Mouse (Mus musculus) lung, embryonic 16.5 days (tissue): ENCODE results near the gene Gtf2i. TPM values are rescaled to one million over a fixed set of nuclear protein-coding genes. Genes with fewer than 3 reads are reported as not detected.

Source experiments
- ATAC-seq: fragments of 200-750 bp; cut with Nextera tagmentation; 2 replicates; pipeline ENCODE4 v1.8.0; 2017; ENCODE audit warnings: low read depth, mild to moderate bottlenecking, moderate library complexity
- H3K27ac ChIP-seq: fragments of 300-500 bp; sonication (generic); 2 replicates; pipeline ENCODE4 v1.5.1; 2014; ENCODE audit warnings: mild to moderate bottlenecking, control low read depth, low read length
- H3K27me3 ChIP-seq: fragments of 300-500 bp; sonication (generic); 2 replicates; pipeline ENCODE4 v1.6.1; 2014; ENCODE audit warnings: low read depth, low read length, mixed read lengths; ENCODE audit not compliant: control insufficient read depth, insufficient read depth
- H3K36me3 ChIP-seq: fragments of 300-500 bp; sonication (generic); 2 replicates; pipeline ENCODE4 v1.6.1; 2014; ENCODE audit warnings: low read length; ENCODE audit not compliant: control insufficient read depth, insufficient read depth
- H3K4me1 ChIP-seq: fragments of 300-500 bp; sonication (generic); replicated peaks from 2 replicates; pipeline ENCODE4 v1.6.1; 2014; ENCODE audit warnings: low read length, mixed read lengths; ENCODE audit not compliant: control insufficient read depth, insufficient read depth
- H3K4me2 ChIP-seq: fragments of 300-500 bp; sonication (generic); 2 replicates; pipeline ENCODE4 v1.6.1; 2014; ENCODE audit warnings: low read depth, low read length, control low read depth
- H3K4me3 ChIP-seq: fragments of 300-500 bp; sonication (generic); 2 replicates; pipeline ENCODE4 v1.5.1; 2014; ENCODE audit warnings: mild to moderate bottlenecking, low read length, control low read depth
- H3K9ac ChIP-seq: fragments of 300-500 bp; sonication (generic); 2 replicates; pipeline ENCODE4 v1.6.1; 2014; ENCODE audit warnings: low read length, control low read depth
- H3K9me3 ChIP-seq: fragments of 300-500 bp; sonication (generic); 2 replicates; pipeline ENCODE4 v1.6.1; 2016; ENCODE audit warnings: low read length; ENCODE audit not compliant: control insufficient read depth
- WGBS: fragments of 180-500 bp; shearing (Covaris S2); extraction: QIAGEN DNeasy Blood & Tissue Kit; methylation state at CpG from one replicate; pipeline ENCODE4 v1.1.7; 2014; 5-methylcytosine and 5-hydroxymethylcytosine counted together
- polyA plus RNA-seq: library from polyadenylated mRNA; unstranded; fragments of >200 nt; fragmentation: Nextera tagmentation; extraction: Ambion mirVana; gene quantifications from 2 replicates; pipeline ENCODE4 v1.2.1, GENCODE M21; 2015

The Gtf2i gene
- polyA plus RNA-seq, 1 experiment from 2014 or later, result 170 TPM

DNA sequence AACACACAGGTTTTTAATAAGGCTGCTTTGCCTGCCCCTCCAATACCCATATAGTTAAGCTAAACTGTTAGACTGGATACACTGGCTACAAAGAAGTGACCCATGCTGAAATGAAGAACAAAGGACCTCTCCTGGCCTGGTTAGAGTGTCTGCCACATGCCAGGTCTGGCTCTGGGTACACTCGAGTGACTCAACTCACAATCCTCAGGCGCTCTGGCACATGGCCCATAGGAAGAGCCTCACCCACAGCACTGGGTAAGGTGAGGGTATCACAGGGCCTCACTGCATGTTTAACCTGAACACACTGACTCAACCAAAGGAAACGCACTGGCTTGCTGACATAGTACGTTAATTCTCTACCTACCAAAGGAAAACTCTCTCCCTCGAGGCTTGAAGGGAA, 68.4 kb downstream of the Gtf2i start:
- Histone ChIP-seq H3K4me1 (no peaks in the 10 kb centered on the region), H3K4me3 (no peak overlapping the region), H3K27me3 (no peaks in the 10 kb centered on the region), H3K9ac (no peak overlapping the region), H3K9me3 (no peaks in the 10 kb centered on the region), H3K27ac (no peak overlapping the region), H3K4me2 (no peak overlapping the region), H3K36me3 (peaks cover 89% of the 10 kb centered on the region)
- no peak; the same call in 1 of the 2 replicates for ATAC-seq
- 83% methylated on average over 5 of the region's 5 CpGs for WGBS

DNA sequence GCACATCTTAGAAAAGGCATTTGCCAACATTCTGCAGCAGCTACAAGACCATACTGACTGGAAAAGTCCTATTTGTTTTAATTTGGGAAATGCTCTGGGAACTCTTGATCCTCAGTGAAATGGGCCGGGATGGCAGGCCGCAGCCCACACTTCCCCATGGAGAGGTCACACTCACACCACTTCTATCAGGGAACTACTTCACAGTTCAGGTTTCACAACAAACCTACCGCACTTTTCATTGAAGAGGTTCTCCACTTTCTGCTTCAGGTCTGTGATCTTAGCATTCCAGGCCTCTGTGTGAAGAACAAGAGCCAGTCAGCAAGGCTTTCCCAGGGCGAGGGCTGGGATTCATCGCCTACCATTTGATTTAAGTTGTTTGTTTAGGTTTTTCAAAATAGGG, 69.7 kb downstream of the Gtf2i start:
- Histone ChIP-seq H3K4me3 (no peak overlapping the region), H3K9me3 (no peaks in the 10 kb centered on the region), H3K27me3 (no peaks in the 10 kb centered on the region), H3K4me2 (no peak overlapping the region), H3K27ac (no peak overlapping the region; the same call in 1 of the 2 replicates), H3K9ac (no peak overlapping the region), H3K36me3 (peaks cover 91% of the 10 kb centered on the region), H3K4me1 (no peaks in the 10 kb centered on the region)
- WGBS, result 69% methylated on average over 5 of the region's 5 CpGs
- ATAC-seq, result peak; percentile 40

DNA sequence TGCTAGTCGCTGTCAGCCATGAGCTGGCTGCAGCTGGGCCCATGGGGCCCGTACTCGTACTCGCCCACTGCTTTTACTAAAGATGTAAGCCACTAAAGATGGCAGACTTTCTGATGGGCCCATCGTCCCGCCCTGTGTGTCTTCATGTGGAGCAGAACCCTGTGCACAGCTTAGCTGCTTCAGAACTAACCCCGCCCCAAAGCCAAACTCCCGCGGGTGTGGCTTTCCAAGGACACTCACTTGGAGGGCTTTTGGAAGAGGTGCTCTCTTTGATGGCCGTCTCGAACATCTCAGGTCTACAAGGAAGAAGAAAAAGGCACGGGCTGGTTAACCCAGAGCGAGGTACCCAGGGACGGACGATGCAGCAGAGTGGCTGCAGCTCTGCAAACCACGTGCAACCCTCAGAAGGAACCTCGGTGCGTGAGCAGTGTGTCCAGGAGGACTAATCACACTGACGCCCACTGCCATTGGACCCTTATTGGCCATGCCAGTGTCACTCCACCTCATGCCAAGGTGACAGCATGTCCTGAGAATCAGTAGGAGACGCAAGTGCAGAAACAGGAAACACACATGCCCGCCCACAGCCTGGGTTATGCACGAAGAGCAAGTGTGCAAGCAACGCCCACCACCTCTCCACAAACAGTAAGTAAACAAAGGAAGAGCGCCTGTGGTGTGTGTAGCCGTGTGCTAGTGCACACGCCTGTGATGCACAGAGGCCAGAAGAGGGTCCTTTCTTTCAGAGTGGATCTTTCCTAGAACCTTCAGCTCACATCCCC, 70.7 kb downstream of the Gtf2i start:
- no peak overlapping the region for H3K4me3 ChIP-seq
- no peak overlapping the region for H3K9ac ChIP-seq
- 80% methylated on average over 26 of the region's 26 CpGs for WGBS
- H3K4me2 ChIP-seq, result no peak overlapping the region
- no peaks in the 10 kb centered on the region for H3K9me3 ChIP-seq
- H3K4me1 ChIP-seq, result no peaks in the 10 kb centered on the region
- H3K27me3 ChIP-seq, result no peaks in the 10 kb centered on the region
- H3K36me3 ChIP-seq, result peaks cover 90% of the 10 kb centered on the region
- no peak for ATAC-seq
- no peak overlapping the region for H3K27ac ChIP-seq

DNA sequence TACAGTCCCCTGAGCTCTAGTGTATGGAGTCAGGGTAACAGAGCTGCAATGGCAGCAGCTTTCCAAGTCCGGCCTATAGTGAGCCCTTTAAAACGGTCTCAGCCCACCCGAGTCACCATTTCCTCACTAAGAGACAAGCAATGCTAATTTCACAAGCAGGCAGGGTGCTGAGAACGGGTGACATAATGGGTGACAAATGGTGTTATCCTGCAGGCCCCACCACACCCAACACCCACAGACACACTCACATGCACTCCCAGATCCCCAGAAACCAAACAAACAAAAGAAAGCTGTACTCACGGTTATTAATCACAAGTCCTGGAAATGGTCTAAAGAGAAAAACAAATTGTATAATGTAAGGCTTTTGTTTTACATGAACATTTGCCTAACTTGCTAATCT, 72.7 kb downstream of the Gtf2i start:
- no peak overlapping the region for H3K4me2 ChIP-seq
- H3K27ac ChIP-seq, result no peak overlapping the region

DNA sequence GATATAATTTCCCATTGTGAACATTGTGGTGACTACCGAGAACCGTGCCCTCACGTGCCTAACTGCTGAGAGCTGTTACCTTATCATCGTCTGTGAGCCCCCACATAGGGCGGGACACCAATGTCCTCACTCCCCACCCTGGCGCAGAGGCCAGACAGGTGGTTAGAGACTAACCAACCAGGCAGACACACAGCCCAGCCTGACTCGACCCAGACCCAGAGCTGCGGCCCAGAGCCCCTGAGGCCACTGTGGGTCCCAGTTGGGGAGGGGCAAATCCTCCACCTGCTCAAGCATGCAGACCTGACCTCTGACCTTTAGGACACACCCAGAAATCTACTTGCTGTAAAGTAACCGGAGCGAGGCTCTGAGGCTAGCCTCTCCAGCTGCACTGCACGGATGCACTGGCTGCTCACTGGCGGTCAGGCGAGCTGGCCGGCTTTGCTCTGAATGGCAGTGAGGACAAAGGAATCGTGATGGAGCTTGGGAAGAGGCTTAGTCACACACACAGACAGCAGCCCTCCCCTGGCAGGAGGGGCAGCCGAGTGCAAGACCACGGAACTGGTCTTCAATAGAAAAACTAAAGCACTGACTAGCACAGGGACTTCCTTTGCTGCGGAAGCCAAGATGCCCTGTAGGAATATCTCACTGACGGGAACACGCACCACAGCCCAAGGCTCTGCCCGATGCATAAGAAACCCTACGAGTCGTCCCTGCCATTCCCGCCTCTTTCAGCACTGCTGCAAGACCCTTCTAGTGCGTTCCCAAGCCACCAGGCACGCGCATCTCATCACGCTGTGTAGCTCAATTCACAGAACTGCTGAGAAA, 76.4 kb downstream of the Gtf2i start:
- no peak overlapping the region for H3K27ac ChIP-seq
- no peak overlapping the region for H3K4me2 ChIP-seq
- ATAC-seq, result no peak
- 88% methylated on average over 28 of the region's 28 CpGs for WGBS
- peaks cover 25% of the 10 kb centered on the region for H3K4me1 ChIP-seq
- no peak overlapping the region for H3K4me3 ChIP-seq
- H3K36me3 ChIP-seq, result peaks cover 65% of the 10 kb centered on the region
- no peaks in the 10 kb centered on the region for H3K9me3 ChIP-seq
- H3K9ac ChIP-seq, result no peak overlapping the region
- H3K27me3 ChIP-seq, result no peaks in the 10 kb centered on the region

More for the DNA sequence above, 72.7 kb downstream of the Gtf2i start:
- Histone ChIP-seq H3K9ac (no peak overlapping the region), H3K4me1 (no peaks in the 10 kb centered on the region), H3K27me3 (no peaks in the 10 kb centered on the region), H3K36me3 (peaks cover 90% of the 10 kb centered on the region), H3K9me3 (no peaks in the 10 kb centered on the region), H3K4me3 (no peak overlapping the region)
- ATAC-seq, result no peak
- WGBS, result 76% methylated on average over 5 of the region's 5 CpGs

DNA sequence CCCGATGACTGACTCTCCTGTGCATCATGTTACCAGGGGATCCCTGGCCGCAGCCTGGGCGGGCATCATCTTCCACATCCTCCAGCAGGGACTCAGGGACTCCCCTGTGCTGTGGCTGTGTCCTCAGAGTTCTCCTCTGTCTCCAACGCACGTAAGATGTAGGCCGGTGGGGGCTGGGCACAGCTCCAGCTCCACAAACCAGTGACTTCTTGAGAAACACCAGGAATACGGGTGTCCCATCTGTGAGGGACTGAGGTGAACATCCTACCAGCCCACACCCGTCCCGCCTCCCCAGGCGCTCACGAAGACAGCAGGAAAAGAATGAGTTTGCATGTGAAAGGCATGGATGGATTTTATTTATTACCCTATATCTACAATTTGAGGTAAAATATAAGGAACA, 77.1 kb downstream of the Gtf2i start:
- H3K27me3 ChIP-seq, result no peaks in the 10 kb centered on the region
- peaks cover 58% of the 10 kb centered on the region for H3K36me3 ChIP-seq
- H3K9ac ChIP-seq, result no peak overlapping the region
- H3K4me1 ChIP-seq, result peaks cover 30% of the 10 kb centered on the region
- no peak overlapping the region for H3K4me3 ChIP-seq
- 82% methylated on average over 11 of the region's 11 CpGs for WGBS
- no peaks in the 10 kb centered on the region for H3K9me3 ChIP-seq
- no peak for ATAC-seq
- H3K27ac ChIP-seq, result no peak overlapping the region
- H3K4me2 ChIP-seq, result no peak overlapping the region

DNA sequence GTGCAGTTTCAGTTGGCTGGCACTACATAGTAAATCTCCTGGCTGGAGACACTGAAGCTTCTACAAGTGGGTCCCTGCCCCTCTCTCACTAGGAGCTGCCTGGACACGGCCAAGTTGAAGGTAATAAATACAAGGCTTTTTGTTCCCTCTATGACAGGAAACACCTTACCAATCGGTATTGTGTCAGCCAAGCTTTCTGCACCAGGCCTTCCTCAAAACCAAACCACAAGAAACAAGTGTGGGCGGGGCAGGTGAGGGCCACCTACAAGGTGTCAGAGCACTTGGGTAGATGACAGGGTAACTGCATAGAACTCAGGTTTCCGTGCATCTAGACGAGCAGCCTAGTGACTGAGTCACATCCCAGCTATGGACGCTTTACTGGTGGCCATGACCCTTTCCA, 77.8 kb downstream of the Gtf2i start:
- H3K36me3 ChIP-seq, result peaks cover 52% of the 10 kb centered on the region
- H3K27me3 ChIP-seq, result no peaks in the 10 kb centered on the region
- 70% methylated on average over 6 of the region's 6 CpGs for WGBS
- no peak overlapping the region for H3K4me3 ChIP-seq
- no peak for ATAC-seq
- no peak overlapping the region for H3K27ac ChIP-seq
- no peaks in the 10 kb centered on the region for H3K9me3 ChIP-seq
- peaks cover 36% of the 10 kb centered on the region for H3K4me1 ChIP-seq
- H3K9ac ChIP-seq, result no peak overlapping the region
- no peak overlapping the region for H3K4me2 ChIP-seq

DNA sequence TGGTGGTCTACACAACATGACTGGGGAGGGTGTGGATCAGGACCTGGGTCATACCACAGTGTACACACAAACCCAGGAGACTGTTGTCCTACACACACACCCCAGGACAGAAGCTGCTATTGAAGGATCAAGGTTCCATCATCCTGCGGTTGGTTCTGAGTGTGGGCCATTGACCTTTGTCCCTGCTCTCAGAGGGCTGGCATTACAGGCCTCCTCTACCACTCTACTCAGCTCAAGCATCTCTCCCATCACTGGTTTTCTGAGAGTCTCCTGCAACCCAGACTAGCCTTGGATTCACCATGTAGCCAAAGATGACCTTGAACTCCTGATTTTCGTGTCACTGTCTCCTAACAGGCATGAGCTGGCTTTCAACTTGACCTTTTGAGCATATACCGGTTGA, 78.3 kb downstream of the Gtf2i start:
- no peak overlapping the region for H3K4me3 ChIP-seq
- 74% methylated on average over 3 of the region's 3 CpGs for WGBS
- H3K9ac ChIP-seq, result no peak overlapping the region
- no peaks in the 10 kb centered on the region for H3K27me3 ChIP-seq
- H3K27ac ChIP-seq, result no peak overlapping the region
- H3K9me3 ChIP-seq, result no peaks in the 10 kb centered on the region
- no peak for ATAC-seq
- peaks cover 47% of the 10 kb centered on the region for H3K36me3 ChIP-seq
- peaks cover 38% of the 10 kb centered on the region for H3K4me1 ChIP-seq
- H3K4me2 ChIP-seq, result no peak overlapping the region

DNA sequence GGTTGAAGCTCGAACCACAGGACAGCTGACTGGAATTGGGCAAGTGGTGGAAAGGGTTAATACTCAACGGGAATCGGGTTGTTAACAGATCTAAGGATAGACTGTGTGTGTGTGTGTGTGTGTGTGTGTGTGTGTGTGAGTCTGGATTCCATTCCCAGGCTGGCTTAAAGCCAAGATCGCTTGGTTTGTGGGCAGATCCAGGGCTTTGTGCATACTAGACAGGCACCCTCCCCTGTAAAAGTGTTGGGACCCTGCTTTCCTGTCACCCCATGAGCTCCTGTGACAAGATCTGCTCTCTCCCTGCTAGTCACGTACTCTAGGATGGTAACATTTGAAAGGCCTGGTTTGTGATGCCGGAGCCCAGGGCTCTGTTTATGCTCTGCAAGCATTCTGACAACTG, 79.4 kb downstream of the Gtf2i start:
- peaks cover 37% of the 10 kb centered on the region for H3K36me3 ChIP-seq
- H3K27ac ChIP-seq, result peak overlapping the region; percentile 28
- ATAC-seq, result peak; percentile 52
- WGBS, result 22% methylated on average over 6 of the region's 6 CpGs
- no peak overlapping the region for H3K4me3 ChIP-seq
- H3K9ac ChIP-seq, result peak overlapping the region; percentile 30; the same call in 1 of the 2 replicates
- H3K4me1 ChIP-seq, result peaks cover 38% of the 10 kb centered on the region
- H3K27me3 ChIP-seq, result no peaks in the 10 kb centered on the region
- H3K9me3 ChIP-seq, result no peaks in the 10 kb centered on the region
- no peak overlapping the region for H3K4me2 ChIP-seq
